Mouse (Mus musculus): ENCODE measurements at regions not wholly inside any gene's neighbourhood (a gene's known extent, or its start where the extent isn't known, plus 50 kb on each side); places are given as distances from the start of the nearest gene placed in this dataset.

GRCm38 (mm10) chr1:73672239-73672638 is 452.0 kb downstream of the Tns1 start:
- TF ChIP-seq GATA4 (IDR thresholded peaks at IDR 0.05; ENCODE audit: insufficient replicate concordance, low read length) = no peak

- TF ChIP-seq GATA4 (IDR thresholded peaks at IDR 0.05; ENCODE audit: insufficient replicate concordance, low read length) = no peak
These were observed 455.6 kb downstream of the Tns1 start for GRCm38 (mm10) chr1:73668691-73669090.

DNA sequence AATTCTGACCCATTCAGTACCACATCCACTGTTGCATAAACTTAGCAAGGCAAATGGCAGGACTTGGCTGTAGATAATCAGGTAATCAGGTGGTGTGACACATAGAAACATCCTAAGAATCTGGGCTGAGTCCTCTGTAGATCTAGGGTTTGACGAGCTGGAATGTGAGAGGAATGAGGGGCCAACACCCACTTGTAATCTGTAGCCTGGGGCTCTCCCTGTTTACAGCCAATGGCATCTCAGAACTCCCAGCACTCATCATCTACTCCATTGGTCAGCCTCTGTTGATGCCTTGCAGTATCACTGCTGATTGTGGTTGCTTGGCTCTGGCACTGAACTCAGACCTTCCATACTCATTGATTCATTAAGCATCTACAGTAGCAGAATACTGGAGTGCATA is 460.7 kb downstream of the Tns1 start:
- TF ChIP-seq GATA4 (IDR thresholded peaks at IDR 0.05; ENCODE audit: insufficient replicate concordance, low read length) = no peak

- no peak for TF ChIP-seq GATA4 (IDR thresholded peaks at IDR 0.05; ENCODE audit: insufficient replicate concordance, low read length)
These were observed 479.2 kb downstream of the Tns1 start for GRCm38 (mm10) chr1:73645011-73645410.

GRCm38 (mm10) chr1:73644394-73644793 is 479.9 kb downstream of the Tns1 start:
- no peak for TF ChIP-seq GATA4 (IDR thresholded peaks at IDR 0.05; ENCODE audit: insufficient replicate concordance, low read length)

- no peak for TF ChIP-seq GATA4 (IDR thresholded peaks at IDR 0.05; ENCODE audit: insufficient replicate concordance, low read length)
These were observed 480.8 kb downstream of the Tns1 start for GRCm38 (mm10) chr1:73643431-73643830.

DNA sequence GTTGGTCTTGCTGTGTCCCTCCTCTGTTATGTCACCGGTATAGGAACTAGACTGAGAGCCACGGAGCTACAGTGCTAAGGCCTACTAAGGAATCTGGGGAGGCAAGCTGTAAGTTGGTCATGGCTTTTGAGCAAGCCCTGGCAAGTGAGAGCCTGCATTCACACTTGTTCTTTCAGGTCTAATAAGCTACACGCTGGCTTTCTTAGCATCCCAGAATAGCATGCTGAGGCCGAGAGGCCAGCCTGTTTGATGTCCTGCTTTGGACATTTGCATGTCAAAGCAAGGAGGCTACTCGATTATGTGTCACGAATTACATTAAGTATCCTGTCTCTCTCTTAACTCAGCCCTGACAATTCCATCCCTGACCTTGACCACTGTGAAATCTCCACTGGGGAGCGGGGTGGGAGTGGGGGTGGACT is 481.5 kb downstream of the Tns1 start:
- no peak for TF ChIP-seq GATA4 (IDR thresholded peaks at IDR 0.05; ENCODE audit: insufficient replicate concordance, low read length)

- no peak for TF ChIP-seq GATA4 (IDR thresholded peaks at IDR 0.05; ENCODE audit: insufficient replicate concordance, low read length)
These were observed 482.8 kb downstream of the Tns1 start for GRCm38 (mm10) chr1:73641456-73641855.

DNA sequence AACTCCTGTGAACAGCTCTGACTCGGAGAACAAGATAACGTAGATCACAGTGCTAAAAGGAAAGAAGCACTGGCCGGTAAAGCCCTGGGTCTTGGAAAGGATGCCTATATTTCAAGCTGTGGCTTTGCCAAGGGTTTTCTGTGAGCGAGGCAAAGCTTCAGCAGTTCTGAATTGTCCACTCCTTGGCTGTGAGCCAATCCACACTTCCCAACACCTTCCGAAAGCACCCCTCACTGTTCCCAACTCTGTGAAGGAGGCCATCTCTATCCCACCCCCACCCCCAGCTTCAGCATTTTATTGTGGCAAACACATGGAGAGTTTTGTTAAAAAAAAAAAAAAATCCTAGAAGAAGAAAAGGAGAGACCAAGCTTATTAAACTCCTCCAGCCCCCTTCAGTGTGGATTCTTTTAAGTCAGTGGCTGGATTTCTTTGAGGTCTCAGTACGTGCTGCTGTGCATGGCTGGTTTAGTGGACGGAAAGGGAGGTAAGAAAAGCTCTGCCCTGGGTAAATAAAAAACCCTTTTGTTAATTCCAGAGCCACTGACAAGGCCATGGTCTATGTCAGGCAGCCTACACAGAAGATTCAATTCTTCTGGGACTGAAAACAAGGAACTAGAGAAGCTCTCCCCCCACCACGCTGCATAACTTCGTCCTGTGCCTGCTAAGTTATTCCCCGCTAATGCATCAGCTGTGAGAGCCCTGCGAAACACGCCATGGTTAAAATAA is 483.4 kb downstream of the Tns1 start:
- no peak for TF ChIP-seq GATA4 (IDR thresholded peaks at IDR 0.05; ENCODE audit: insufficient replicate concordance, low read length)

DNA sequence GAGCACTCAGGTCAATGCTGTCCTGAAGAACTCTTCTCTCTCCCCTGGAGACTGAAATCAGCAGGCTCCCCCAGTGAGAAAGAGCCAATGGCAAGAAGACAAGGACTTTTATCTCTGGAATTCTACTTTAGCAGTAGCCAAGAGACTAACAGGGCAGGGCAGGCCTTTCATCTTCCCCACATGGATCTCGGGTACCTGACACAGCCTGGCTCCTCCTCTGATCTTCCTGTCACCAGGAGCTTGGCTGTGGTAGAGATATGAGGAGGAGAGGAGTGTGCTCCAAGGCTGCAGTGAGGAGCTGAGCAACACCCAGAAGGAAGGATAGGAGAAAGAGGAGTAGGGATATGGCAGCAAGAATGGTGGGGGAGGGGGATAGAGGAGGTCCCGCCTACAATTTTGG is 488.5 kb downstream of the Tns1 start:
- TF ChIP-seq GATA4 (IDR thresholded peaks at IDR 0.05; ENCODE audit: insufficient replicate concordance, low read length) = no peak

DNA sequence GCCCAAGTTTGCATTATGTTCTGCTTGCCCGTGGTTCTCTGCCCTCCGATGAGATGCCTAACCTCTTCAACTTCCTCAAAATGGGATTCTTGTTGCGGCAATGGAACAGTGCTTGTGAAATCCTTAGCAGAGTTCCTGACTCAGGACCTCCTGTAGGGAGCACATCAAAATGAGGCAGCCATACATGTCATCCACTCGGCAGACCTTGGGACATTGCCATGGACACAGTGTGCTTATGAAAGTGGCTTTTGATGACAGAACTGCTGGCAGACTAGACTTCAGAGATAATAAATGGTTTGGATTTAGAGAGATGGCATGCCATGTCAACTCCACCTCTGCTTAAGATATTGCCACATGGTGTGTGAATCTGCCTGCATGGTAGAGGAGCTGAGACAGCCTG is 489.4 kb downstream of the Tns1 start:
- TF ChIP-seq GATA4 (IDR thresholded peaks at IDR 0.05; ENCODE audit: insufficient replicate concordance, low read length) = no peak

- TF ChIP-seq GATA4 (IDR thresholded peaks at IDR 0.05; ENCODE audit: insufficient replicate concordance, low read length) = no peak
These were observed 491.2 kb downstream of the Tns1 start for GRCm38 (mm10) chr1:73633071-73633470.

- no peak for TF ChIP-seq GATA4 (IDR thresholded peaks at IDR 0.05; ENCODE audit: insufficient replicate concordance, low read length)
These were observed 493.9 kb downstream of the Tns1 start for GRCm38 (mm10) chr1:73630363-73630762.

DNA sequence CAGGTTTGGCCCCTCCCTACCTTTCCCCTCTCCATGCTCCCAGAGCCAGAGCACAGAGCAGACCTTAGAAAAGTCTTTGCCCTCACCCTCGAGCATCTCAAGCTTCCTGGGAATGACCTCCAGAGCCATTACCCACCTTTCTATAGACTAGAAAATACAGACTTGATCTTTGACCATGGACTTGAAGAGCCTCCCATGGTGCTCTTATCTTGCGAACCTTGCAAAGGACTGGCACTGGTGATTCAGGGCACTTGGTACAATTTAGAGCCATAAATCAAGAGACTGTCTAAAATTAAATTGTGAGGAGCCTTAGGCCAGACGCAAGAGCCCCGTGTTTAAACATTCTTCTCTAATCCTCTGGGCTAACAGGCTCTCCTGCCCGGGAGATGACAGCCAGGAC is 498.9 kb downstream of the Tns1 start:
- no peak for TF ChIP-seq GATA4 (IDR thresholded peaks at IDR 0.05; ENCODE audit: insufficient replicate concordance, low read length)

GRCm38 (mm10) chr1:73618551-73619170 is 505.6 kb downstream of the Tns1 start:
- no peak for TF ChIP-seq GATA4 (IDR thresholded peaks at IDR 0.05; ENCODE audit: insufficient replicate concordance, low read length)

- TF ChIP-seq GATA4 (IDR thresholded peaks at IDR 0.05; ENCODE audit: insufficient replicate concordance, low read length) = no peak
These were observed 530.4 kb downstream of the Tns1 start for GRCm38 (mm10) chr1:73593653-73594385.

Measured in liver, adult (tissue).